16 mouse cellular contexts compared by ENCODE assay signal in genomic region chr11:77465111-77465510, GRCm38 (mm10). TPM values are rescaled to one million over a fixed set of nuclear protein-coding genes. Genes with fewer than 3 reads are reported as not detected.
"Had no signal": no experiment of that assay in that cellular context is flagged by ENCODE, and none has a peak within 500 bp of the region (broad histone marks: within the 10 kb centered on the region; RNA-seq: fewer than 3 reads in every experiment).

No protein-coding gene starts in this region.

- H3K27ac ChIP-seq: kidney, postnatal 0 days; layer of hippocampus, adult 2 months; limb, embryonic 13.5 days; liver, embryonic 14.5 days; midbrain, embryonic 10.5 days; neural tube, embryonic 12.5 days had no signal

- H3K4me2 ChIP-seq: limb, embryonic 13.5 days; neural tube, embryonic 12.5 days had no signal

- H3K9ac ChIP-seq: limb, embryonic 13.5 days; liver, embryonic 14.5 days; neural tube, embryonic 12.5 days had no signal

- H3K36me3 ChIP-seq: limb, embryonic 13.5 days; midbrain, embryonic 10.5 days; neural tube, embryonic 12.5 days had no signal

- DNase-seq: kidney, postnatal 4 days; left cerebral cortex, postnatal 4 days; lung, adult 2 months; midbrain, embryonic 14.5 days; retina, postnatal 1 day; right cerebral cortex, postnatal 4 days; spleen, adult 18-20 months; thymus, adult 18-20 months; thymus, postnatal 14 days had no signal

- H3K9me3 ChIP-seq: limb, embryonic 13.5 days; midbrain, embryonic 10.5 days; neural tube, embryonic 12.5 days had no signal

- H3K4me3 ChIP-seq: layer of hippocampus, adult 2 months; limb, embryonic 13.5 days; midbrain, embryonic 10.5 days; neural tube, embryonic 12.5 days had no signal

RNA-seq across cellular contexts. Expression of gene Coro6, which starts 2.9 kb away (rescaled TPM):
- polyA plus RNA-seq: midbrain, embryonic 10.5 days had no signal

RNA-seq across cellular contexts. Expression of gene Ankrd13b, which starts 24.4 kb away (rescaled TPM):
- total RNA-seq: neutrophil, adult 5-6 weeks had no signal
